Mouse (Mus musculus): Measurements from ENCODE around the gene Sptbn4. TPM values are rescaled to one million over a fixed set of nuclear protein-coding genes. Genes with fewer than 3 reads are reported as not detected.
A peak's percentile ranks its signal among the peaks of the same experiment; 100 is the strongest.

Sptbn4 gene
- polyA plus RNA-seq, 1 experiment from 2014 or later = 0.28 TPM

DNA sequence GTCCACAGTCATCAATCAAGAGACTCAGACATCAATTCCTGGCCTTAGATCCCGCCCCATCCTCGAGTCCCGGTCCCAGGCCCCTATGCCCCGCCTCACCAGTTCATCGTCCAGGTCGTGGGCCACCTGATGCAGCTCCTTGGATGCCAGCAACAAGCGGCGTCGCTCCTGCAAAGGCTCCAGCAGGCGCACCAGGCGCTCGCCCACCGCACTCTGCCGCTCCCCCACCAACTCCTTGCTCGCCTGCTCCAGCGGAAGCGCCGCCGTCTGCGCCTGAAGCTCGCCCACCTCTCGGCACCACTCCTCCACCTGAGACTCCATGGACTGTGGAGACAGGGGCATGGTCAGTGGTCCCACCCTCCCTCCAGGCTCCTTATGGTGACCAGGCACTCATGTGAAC is 72.2 kb downstream of the Sptbn4 start:
- DNase-seq (ENCODE audit: low spot score) (no peak), ATAC-seq (replicated peaks; ENCODE audit: low FRiP score, low read depth) (no peak)
- no peaks in the 10 kb centered on the region for H3K4me1 ChIP-seq (replicated peaks; ENCODE audit: insufficient read depth, low read length)
- no peak overlapping the region for H3K27ac ChIP-seq
- H3K9me3 ChIP-seq (replicated peaks; ENCODE audit: low read length) = no peaks in the 10 kb centered on the region
- no peak overlapping the region for H3K4me3 ChIP-seq (replicated peaks; ENCODE audit: low read depth, low read length)
- H3K27me3 ChIP-seq (ENCODE audit: insufficient read depth, low read length) = peaks cover 45% of the 10 kb centered on the region
- no peak overlapping the region for H3K4me2 ChIP-seq (ENCODE audit: low read length)
- WGBS = 2% methylated on average over 22 of the region's 22 CpGs
- no peak for TF ChIP-seq CTCF (IDR thresholded peaks at IDR 0.05; ENCODE audit: low read depth)
- H3K36me3 ChIP-seq (ENCODE audit: insufficient read depth, low read length) = no peaks in the 10 kb centered on the region
- H3K9ac ChIP-seq (ENCODE audit: low read depth, low read length) = no peak overlapping the region

GRCm38 (mm10) chr7:27371715-27372462 is 75.6 kb downstream of the Sptbn4 start:
- H3K4me2 ChIP-seq (ENCODE audit: low read length) = peak overlapping the region; percentile 36
- no peak overlapping the region for H3K27ac ChIP-seq
- no peaks in the 10 kb centered on the region for H3K9me3 ChIP-seq (replicated peaks; ENCODE audit: low read length)
- no peak overlapping the region for H3K9ac ChIP-seq (ENCODE audit: low read depth, low read length)
- H3K4me1 ChIP-seq (replicated peaks; ENCODE audit: insufficient read depth, low read length) = no peaks in the 10 kb centered on the region
- H3K4me3 ChIP-seq (replicated peaks; ENCODE audit: low read depth, low read length) = peak overlapping the region; percentile 5; the same call in 1 of the 2 replicates
- ATAC-seq (replicated peaks; ENCODE audit: low FRiP score, low read depth) (no peak), DNase-seq (ENCODE audit: low spot score) (no peak)
- WGBS = 5% methylated on average over 44 of the region's 44 CpGs
- peaks cover 66% of the 10 kb centered on the region for H3K27me3 ChIP-seq (ENCODE audit: insufficient read depth, low read length)
- TF ChIP-seq CTCF (IDR thresholded peaks at IDR 0.05; ENCODE audit: low read depth) = no peak
- no peaks in the 10 kb centered on the region for H3K36me3 ChIP-seq (ENCODE audit: insufficient read depth, low read length)

- no peak overlapping the region for H3K4me3 ChIP-seq (replicated peaks; ENCODE audit: low read depth, low read length)
- no peak overlapping the region for H3K27ac ChIP-seq
- 72% methylated on average over 19 of the region's 19 CpGs for WGBS
- peaks cover 78% of the 10 kb centered on the region for H3K27me3 ChIP-seq (ENCODE audit: insufficient read depth, low read length)
- H3K4me2 ChIP-seq (ENCODE audit: low read length) = no peak overlapping the region
- no peaks in the 10 kb centered on the region for H3K4me1 ChIP-seq (replicated peaks; ENCODE audit: insufficient read depth, low read length)
- H3K9me3 ChIP-seq (replicated peaks; ENCODE audit: low read length) = no peaks in the 10 kb centered on the region
- ATAC-seq (replicated peaks; ENCODE audit: low FRiP score, low read depth) (no peak), DNase-seq (ENCODE audit: low spot score) (no peak)
- no peak overlapping the region for H3K9ac ChIP-seq (ENCODE audit: low read depth, low read length)
- TF ChIP-seq CTCF (IDR thresholded peaks at IDR 0.05; ENCODE audit: low read depth) = no peak
- H3K36me3 ChIP-seq (ENCODE audit: insufficient read depth, low read length) = no peaks in the 10 kb centered on the region
Measured at GRCm38 (mm10) chr7:27369111-27369510, 78.4 kb downstream of the Sptbn4 start.

DNA sequence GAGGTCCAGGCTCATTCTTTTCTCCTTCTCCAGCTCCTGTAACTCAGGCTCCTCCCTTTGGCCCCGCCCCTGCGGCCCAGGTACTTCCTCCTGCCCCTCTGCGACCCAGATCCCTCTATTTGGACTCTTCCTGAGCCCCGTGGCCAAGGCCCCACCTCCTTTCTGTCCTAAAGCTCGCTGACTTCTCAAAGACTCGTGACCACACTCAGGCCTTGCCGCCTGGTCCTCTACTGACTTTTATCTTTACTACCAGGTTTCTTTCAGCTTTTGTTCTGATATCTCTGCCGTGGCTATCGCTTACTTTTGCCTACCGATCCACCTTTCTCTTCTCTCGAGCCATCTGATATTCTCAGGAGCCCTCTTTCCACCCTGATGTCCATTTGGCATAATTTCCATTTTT is 79.5 kb downstream of the Sptbn4 start:
- no peak overlapping the region for H3K9ac ChIP-seq (ENCODE audit: low read depth, low read length)

GRCm38 (mm10) chr7:27366082-27366844 is 81.2 kb downstream of the Sptbn4 start:
- no peak for DNase-seq (ENCODE audit: low spot score)
- Histone ChIP-seq H3K36me3 (ENCODE audit: insufficient read depth, low read length) (no peaks in the 10 kb centered on the region), H3K27me3 (ENCODE audit: insufficient read depth, low read length) (peaks cover 54% of the 10 kb centered on the region), H3K4me2 (ENCODE audit: low read length) (no peak overlapping the region), H3K4me1 (replicated peaks; ENCODE audit: insufficient read depth, low read length) (no peaks in the 10 kb centered on the region; the same call in 1 of the 2 replicates), H3K4me3 (replicated peaks; ENCODE audit: low read depth, low read length) (no peak overlapping the region), H3K9me3 (replicated peaks; ENCODE audit: low read length) (no peaks in the 10 kb centered on the region), H3K27ac (no peak overlapping the region), H3K9ac (ENCODE audit: low read depth, low read length) (no peak overlapping the region)
- 43% methylated on average over 21 of the region's 21 CpGs for WGBS
- TF ChIP-seq CTCF (IDR thresholded peaks at IDR 0.05; ENCODE audit: low read depth) = no peak
- ATAC-seq (replicated peaks; ENCODE audit: low FRiP score, low read depth) = no peak

More for the DNA sequence above, 79.5 kb downstream of the Sptbn4 start:
- TF ChIP-seq CTCF (IDR thresholded peaks at IDR 0.05; ENCODE audit: low read depth) = no peak
- ATAC-seq (replicated peaks; ENCODE audit: low FRiP score, low read depth) (no peak), DNase-seq (ENCODE audit: low spot score) (no peak)
- Histone ChIP-seq H3K4me2 (ENCODE audit: low read length) (peak overlapping the region; percentile 31; the same call in 1 of the 2 replicates), H3K4me1 (replicated peaks; ENCODE audit: insufficient read depth, low read length) (no peaks in the 10 kb centered on the region), H3K9me3 (replicated peaks; ENCODE audit: low read length) (no peaks in the 10 kb centered on the region), H3K4me3 (replicated peaks; ENCODE audit: low read depth, low read length) (0 out of 2 replicates have a peak overlapping the region, but pooled peaks have one; percentile 6), H3K27ac (no peak overlapping the region), H3K36me3 (ENCODE audit: insufficient read depth, low read length) (no peaks in the 10 kb centered on the region), H3K27me3 (ENCODE audit: insufficient read depth, low read length) (peaks cover 71% of the 10 kb centered on the region)
- 18% methylated on average over 11 of the region's 11 CpGs for WGBS

DNA sequence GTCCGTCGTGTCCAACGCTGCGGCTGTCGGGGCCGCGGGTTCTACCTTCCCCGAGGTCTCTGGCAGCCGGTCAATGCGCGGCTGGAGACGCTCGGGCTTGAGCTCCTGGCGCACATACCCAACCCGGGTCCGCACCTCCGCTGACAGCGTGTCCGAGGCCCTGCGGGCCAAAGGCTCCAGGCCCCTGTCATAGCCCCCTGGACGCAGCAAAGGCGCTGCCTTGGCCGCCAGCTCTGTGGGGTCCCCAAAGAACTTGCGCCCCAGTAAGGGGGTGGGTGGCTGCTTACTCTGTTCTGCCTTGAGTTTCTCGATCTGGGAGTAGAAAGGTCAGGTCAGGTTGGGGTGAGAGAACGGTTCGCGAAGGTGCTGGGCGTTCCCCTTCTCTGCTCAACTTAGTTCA is 83.1 kb downstream of the Sptbn4 start:
- no peaks in the 10 kb centered on the region for H3K36me3 ChIP-seq (ENCODE audit: insufficient read depth, low read length)
- no peak overlapping the region for H3K27ac ChIP-seq
- ATAC-seq (replicated peaks; ENCODE audit: low FRiP score, low read depth) (no peak), DNase-seq (ENCODE audit: low spot score) (no peak)
- no peaks in the 10 kb centered on the region; the same call in 1 of the 2 replicates for H3K4me1 ChIP-seq (replicated peaks; ENCODE audit: insufficient read depth, low read length)
- WGBS = 7% methylated on average over 29 of the region's 29 CpGs
- no peaks in the 10 kb centered on the region for H3K9me3 ChIP-seq (replicated peaks; ENCODE audit: low read length)
- peak overlapping the region; percentile 24; the same call in 1 of the 2 replicates for H3K4me2 ChIP-seq (ENCODE audit: low read length)
- peaks cover 48% of the 10 kb centered on the region for H3K27me3 ChIP-seq (ENCODE audit: insufficient read depth, low read length)
- no peak overlapping the region for H3K9ac ChIP-seq (ENCODE audit: low read depth, low read length)
- TF ChIP-seq CTCF (IDR thresholded peaks at IDR 0.05; ENCODE audit: low read depth) = no peak
- 0 out of 2 replicates have a peak overlapping the region, but pooled peaks have one; percentile 12 for H3K4me3 ChIP-seq (replicated peaks; ENCODE audit: low read depth, low read length)

Data from kidney, postnatal 0 days (tissue).